Mouse (Mus musculus) layer of hippocampus, adult 2 months (tissue): ENCODE data around the gene Birc3. TPM values are rescaled to one million over a fixed set of nuclear protein-coding genes. Genes with fewer than 3 reads are reported as not detected.
A peak's percentile ranks its signal among the peaks of the same experiment; 100 is the strongest.

Experiments used
- DNase-seq, 2 experiments: peaks; one replicate each; pipeline ENCODE4 v3.0.0; 2022; ENCODE audit warnings: low spot score in 2 of 2
- H3K27ac ChIP-seq: fragments of 200-600 bp; 2 replicates; pipeline ENCODE4 v1.8.1; 2022
- H3K4me3 ChIP-seq: fragments of 200-600 bp; 2 replicates; pipeline ENCODE4 v1.8.1; 2022; ENCODE audit warnings: mild to moderate bottlenecking
- CTCF ChIP-seq: fragments of 200-600 bp; conservative IDR thresholded peaks from 2 replicates; pipeline ENCODE4 v1.8.1; 2022; ENCODE audit warnings: antibody characterized with exemption, mild to moderate bottlenecking, moderate library complexity
- total RNA-seq, 2 experiments: library from RNA; stranded (reverse); gene quantifications; 2 replicates each; pipeline ENCODE4 v1.2.3; 2021

Birc3 gene
- total RNA-seq, 2 experiments from 2014 or later, result 1.1 to 3.0 TPM

DNA sequence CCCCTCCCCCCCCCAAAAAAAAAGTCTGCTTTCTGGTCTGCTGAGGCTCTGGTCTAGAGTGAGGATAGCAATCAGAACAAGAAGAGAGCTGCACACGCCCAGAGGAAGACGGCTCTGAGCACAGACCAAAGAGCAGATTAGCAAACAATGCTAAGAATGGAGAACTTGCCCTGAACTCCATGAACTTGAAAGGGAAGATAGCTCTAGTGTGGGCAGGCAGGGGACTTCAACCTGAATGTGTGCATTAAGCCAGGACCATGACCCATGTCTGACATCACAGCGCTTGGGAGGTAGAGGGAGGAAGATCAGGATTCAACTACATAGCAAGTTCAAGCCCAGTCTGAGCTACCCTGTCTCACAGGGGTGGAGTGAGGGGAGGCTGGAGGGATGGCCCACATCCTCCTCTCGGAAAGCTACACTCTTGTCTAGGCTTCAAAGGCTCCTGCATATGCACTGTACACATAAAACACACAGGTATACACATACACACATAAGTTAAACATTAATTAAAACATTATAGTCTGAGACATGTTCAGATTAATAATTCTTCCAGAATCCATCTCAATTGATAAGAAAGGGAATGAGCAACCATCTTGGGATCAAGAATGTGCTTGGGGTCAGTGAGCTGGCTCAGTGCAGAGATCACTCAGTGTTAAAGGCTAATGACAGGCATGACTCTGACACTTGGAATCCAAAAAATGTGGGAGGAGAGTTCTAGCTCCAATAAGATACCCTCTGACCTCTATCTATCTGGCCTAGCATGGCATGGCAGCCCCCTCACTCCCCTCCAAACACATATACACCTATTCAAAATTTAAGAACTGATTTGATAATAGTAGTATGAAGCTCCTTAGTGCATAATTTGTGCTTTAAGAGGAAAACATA lies 20.4 kb downstream of the Birc3 start:
- TF ChIP-seq CTCF, result no peak
- Histone ChIP-seq H3K4me3 (no peak overlapping the region), H3K27ac (no peak overlapping the region)
- DNase-seq, result no peak

DNA sequence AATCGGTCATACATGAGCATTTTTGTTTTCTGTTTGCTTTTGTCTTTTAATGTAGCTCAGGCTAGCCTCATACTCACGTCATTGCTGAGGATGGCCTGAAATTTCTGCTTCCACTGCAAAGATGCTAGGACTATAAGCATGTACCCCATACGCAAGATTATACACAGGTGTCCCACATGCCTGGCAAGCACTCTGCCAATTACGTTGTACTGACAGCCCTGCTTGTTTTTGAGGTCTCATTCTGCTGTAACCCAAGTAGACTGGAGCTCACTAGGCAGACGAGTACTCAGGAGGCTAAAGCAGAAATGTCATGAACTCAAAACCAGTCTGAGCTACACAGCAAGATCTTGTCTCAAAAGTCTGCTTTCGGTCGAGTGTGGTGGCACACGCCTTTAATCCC lies 21.1 kb downstream of the Birc3 start:
- DNase-seq, result no peak
- TF ChIP-seq CTCF, result no peak
- H3K4me3 ChIP-seq, result no peak overlapping the region
- no peak overlapping the region for H3K27ac ChIP-seq

DNA sequence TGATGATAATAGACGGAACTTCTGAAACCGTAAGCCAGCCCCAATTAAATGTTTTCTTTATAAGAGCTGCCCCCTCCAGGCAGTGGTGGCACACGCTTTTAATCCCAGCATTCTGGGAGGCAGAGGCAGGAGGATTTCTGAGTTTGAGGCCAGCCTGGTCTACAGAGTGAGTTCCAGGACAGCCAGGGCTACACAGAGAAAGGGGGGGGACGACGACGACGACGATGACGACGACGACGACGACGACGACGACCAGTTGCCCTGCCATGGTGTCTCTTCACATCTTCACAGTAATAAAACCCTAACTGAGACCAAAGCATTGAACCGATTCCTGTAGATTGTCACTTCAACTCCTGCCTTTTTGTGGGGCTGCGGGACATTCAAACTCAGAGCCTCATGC lies 24.8 kb downstream of the Birc3 start:
- H3K27ac ChIP-seq, result no peak overlapping the region
- DNase-seq, result no peak
- no peak overlapping the region for H3K4me3 ChIP-seq
- TF ChIP-seq CTCF, result no peak

DNA sequence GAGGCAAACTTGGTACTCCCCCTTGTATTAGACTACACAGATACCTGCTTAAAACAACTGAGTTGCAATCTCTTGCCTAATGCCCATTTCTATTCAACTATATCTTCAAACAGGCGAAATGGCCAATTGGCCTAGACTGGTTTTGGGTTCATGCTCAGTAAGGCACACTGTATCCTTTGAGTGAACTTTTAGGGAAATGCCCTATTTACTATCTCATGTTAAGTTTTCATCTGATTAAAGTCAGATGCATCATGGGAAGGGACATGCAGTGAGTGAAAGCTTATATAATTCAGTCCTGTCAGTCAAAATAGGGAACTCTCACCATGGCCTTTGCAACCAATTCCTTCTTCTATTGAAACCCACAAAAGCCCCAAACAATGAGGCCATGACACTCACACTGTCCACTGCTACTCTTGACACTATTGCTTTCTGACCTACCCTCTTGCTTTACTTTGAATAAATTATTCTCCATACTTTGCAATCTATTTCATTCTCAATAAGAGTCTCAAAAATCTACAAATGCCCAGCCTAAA lies 26.3 kb downstream of the Birc3 start:
- TF ChIP-seq CTCF, result no peak
- Histone ChIP-seq H3K4me3 (no peak overlapping the region), H3K27ac (no peak overlapping the region)
- no peak for DNase-seq

DNA sequence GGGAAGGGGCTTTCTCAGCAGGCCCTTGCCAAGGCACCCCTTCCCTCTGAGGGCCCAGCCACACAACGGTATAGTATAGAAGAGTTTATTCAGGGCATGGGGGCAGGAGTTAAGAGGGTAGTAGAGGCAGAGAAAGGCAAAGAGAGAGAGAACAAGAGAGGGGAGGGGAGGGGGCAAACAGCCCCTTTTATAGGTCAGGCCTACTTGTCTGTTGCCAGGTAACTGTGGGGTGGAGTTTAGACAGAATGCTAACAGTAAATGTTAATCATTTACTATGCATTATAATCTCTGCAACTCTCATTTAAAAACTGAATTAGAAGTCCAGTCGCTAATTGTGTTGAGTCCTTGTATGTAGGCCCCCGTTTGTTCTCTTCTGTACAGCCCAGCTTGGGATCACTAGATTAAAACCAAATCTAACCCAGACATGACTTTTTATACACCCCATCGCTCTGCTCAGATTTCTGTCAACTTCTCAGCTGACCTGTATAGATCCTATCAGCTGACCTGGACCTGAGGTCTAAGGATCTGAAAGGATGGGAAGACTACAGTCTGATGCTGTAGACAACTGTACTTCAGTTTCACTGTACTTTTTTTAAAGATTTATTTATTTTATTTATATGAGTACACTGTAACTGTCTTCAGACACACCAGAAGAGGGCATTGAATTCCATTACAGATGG lies 27.6 kb downstream of the Birc3 start:
- DNase-seq, result no peak
- Histone ChIP-seq H3K27ac (no peak overlapping the region), H3K4me3 (no peak overlapping the region)
- no peak for TF ChIP-seq CTCF

DNA sequence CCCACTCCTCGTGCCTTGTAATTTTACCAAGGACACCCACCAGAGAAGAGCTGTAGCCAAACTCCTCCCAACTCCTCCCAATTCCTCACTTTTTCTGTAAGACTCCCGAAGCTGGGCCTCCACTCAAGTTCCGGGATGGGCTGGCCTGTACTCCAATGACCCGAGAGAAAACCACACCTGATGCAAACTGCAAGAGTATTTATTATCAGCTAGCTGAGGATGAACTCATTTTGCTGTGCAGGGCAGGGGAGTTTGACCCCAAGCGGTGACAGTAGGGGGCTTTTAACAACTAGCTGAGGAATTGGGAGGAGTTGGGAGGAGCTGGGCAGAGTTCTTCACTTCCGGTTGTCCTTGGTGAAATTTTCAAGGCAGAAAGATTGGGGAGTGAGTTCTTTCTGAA lies 31.8 kb downstream of the Birc3 start:
- H3K4me3 ChIP-seq, result no peak overlapping the region
- DNase-seq, result no peak
- no peak overlapping the region for H3K27ac ChIP-seq
- no peak for TF ChIP-seq CTCF

- peak overlapping the region; percentile 100 for H3K27ac ChIP-seq
- TF ChIP-seq CTCF, result no peak
- DNase-seq, result no peak
- H3K4me3 ChIP-seq, result peak overlapping the region; percentile 69
These were observed 35.1 kb downstream of the Birc3 start for GRCm38 (mm10) chr9:7837806-7838440.

DNA sequence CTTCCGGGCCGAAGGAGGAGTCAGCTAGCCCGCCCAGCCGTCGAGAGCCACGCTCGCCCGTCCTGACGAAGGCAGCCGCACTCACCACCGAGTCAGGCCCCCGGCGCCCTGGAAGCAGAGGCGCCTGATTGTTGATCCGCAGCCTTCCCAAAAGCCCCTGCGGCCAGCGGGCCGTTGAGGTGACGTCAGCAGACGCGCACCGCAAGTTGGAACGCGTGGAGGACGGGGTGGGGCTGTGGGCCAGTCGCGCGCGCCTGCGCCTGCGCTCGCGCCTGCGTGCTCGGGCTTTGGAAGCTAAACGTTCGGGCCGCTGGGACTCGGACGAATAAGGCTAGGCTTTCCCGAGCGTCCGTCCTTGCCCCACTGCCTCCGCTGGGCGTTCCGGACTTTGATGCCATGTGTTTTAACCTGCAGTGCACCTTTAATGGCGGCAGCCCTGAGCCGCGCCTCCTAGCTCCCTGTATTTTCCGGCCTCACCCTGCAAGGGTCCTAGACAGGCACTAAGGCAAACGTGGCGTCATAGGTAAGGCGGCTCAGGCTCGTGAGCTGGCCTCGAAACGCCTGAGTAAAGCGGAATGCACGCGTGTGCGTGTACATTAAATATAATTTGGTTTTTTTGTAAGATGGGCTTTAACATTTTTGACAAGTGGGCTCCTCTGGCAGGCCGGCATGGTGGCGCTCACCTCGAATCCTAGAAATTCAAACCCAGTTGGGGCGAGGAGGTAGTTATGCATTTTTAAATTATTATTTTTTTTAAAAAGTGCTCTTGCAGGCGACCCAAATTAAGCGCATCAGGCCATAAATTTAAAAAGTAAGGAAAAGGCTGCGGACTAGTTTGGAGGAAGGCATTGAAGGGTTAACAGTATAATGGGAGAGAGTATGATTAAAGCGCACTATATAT lies 35.8 kb downstream of the Birc3 start, which contains the start of gene Birc2:
Birc2 (minus strand) TSS at position 160 of the 901 bp plus-strand sequence.
- TF ChIP-seq CTCF, result no peak
- Histone ChIP-seq H3K27ac (peak within 1 kb of the TSS; percentile 100), H3K4me3 (peak within 1 kb of the TSS; percentile 69)
- DNase-seq, result peak; percentile 96 to 97

DNA sequence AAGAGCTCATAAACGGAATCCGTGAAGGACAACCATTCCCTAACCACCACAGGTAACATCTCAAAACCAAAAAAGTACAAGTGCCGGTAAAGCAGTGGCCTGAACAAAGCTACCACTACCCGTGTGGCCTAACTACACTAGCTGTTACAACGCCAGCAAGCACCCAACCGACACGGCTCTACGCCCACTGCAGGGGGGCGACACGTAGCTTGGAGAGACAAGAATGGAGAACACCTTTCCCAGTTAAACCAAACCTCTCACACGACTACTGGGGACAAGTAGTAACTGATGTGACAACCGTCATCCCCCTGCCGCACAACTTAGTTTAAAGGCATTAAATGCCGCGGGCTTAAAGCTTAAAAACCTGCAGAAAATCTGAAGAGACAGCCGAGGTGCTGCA lies 36.7 kb downstream of the Birc3 start:
- peak; percentile 22 to 41 for DNase-seq
- peak overlapping the region; percentile 100 for H3K27ac ChIP-seq
- H3K4me3 ChIP-seq, result peak overlapping the region; percentile 69
- TF ChIP-seq CTCF, result 0 out of 2 replicates have a peak, but pooled peaks have one; percentile 16

- Histone ChIP-seq H3K27ac (no peak overlapping the region), H3K4me3 (peak overlapping the region; percentile 69)
- TF ChIP-seq CTCF, result no peak
- no peak for DNase-seq
These were observed 37.7 kb downstream of the Birc3 start for GRCm38 (mm10) chr9:7835302-7835701.

GRCm38 (mm10) chr9:7833421-7833820 lies 39.6 kb downstream of the Birc3 start:
- DNase-seq, result no peak
- TF ChIP-seq CTCF, result peak; percentile 40
- H3K4me3 ChIP-seq, result peak overlapping the region; percentile 1
- no peak overlapping the region for H3K27ac ChIP-seq
